Mouse (Mus musculus) heart, postnatal 25 days (tissue): Measurements from ENCODE around the gene Pcdh9. TPM values are rescaled to one million over a fixed set of nuclear protein-coding genes. Genes with fewer than 3 reads are reported as not detected.

Experiments
- DNase-seq: peaks from one replicate; pipeline ENCODE4 v3.0.0; 2022; ENCODE audit warnings: low spot score
- intact Hi-C: fragments of 180-260 bp; cut with DNase I; formaldehyde crosslinking; loops from one replicate; pipeline ENCODE4 v1.15.1; 2025
- total RNA-seq, 2 experiments: library from RNA; stranded (reverse); gene quantifications; 2 replicates each; pipeline ENCODE4 v1.2.3; 2021

The Pcdh9 gene
- total RNA-seq, 2 experiments from 2014 or later = 1.5 to 1.8 TPM

- intact Hi-C loops = no loop called here
- no peak for DNase-seq
Observed at GRCm38 (mm10) chr14:93599997-93600396, 290.5 kb downstream of the Pcdh9 start.

GRCm38 (mm10) chr14:93585432-93586024, 305.0 kb downstream of the Pcdh9 start:
- no peak for DNase-seq
- intact Hi-C loops = no loop called here

- no peak for DNase-seq
- intact Hi-C loops = no loop called here
Observed at GRCm38 (mm10) chr14:93564361-93564760, 326.1 kb downstream of the Pcdh9 start.

- no peak for DNase-seq
- intact Hi-C loops = no loop called here
Observed at GRCm38 (mm10) chr14:93561577-93561976, 328.9 kb downstream of the Pcdh9 start.

- intact Hi-C loops = no loop called here
- no peak for DNase-seq
Observed at GRCm38 (mm10) chr14:93553771-93554170, 336.7 kb downstream of the Pcdh9 start.

GRCm38 (mm10) chr14:93545575-93545974, 344.9 kb downstream of the Pcdh9 start:
- intact Hi-C loops = no loop called here
- no peak for DNase-seq

GRCm38 (mm10) chr14:93543970-93544627, 346.4 kb downstream of the Pcdh9 start:
- no peak for DNase-seq
- intact Hi-C loops = no loop called here

- peak; percentile 2 for DNase-seq
- intact Hi-C loops = no loop called here
Observed at GRCm38 (mm10) chr14:93543561-93543960, 346.9 kb downstream of the Pcdh9 start.

- intact Hi-C loops = no loop called here
- DNase-seq = no peak
Observed at GRCm38 (mm10) chr14:93534928-93535327, 355.6 kb downstream of the Pcdh9 start.

GRCm38 (mm10) chr14:93523430-93523829, 367.0 kb downstream of the Pcdh9 start:
- no peak for DNase-seq
- intact Hi-C loops = no loop called here

GRCm38 (mm10) chr14:93520166-93520565, 370.3 kb downstream of the Pcdh9 start:
- intact Hi-C loops = no loop called here
- DNase-seq = no peak

GRCm38 (mm10) chr14:93516679-93517078, 373.8 kb downstream of the Pcdh9 start:
- DNase-seq = no peak
- intact Hi-C loops = no loop called here

GRCm38 (mm10) chr14:93506107-93506506, 384.4 kb downstream of the Pcdh9 start:
- DNase-seq = no peak
- intact Hi-C loops = no loop called here

- DNase-seq = peak; percentile 46
- intact Hi-C loops = no loop called here
Observed at GRCm38 (mm10) chr14:93498813-93499690, 391.4 kb downstream of the Pcdh9 start.

- intact Hi-C loops = no loop called here
Observed at GRCm38 (mm10) chr14:93474991-93475390, 415.5 kb downstream of the Pcdh9 start.

GRCm38 (mm10) chr14:93472494-93472893, 418.0 kb downstream of the Pcdh9 start:
- intact Hi-C loops = no loop called here
- DNase-seq = no peak

More at GRCm38 (mm10) chr14:93474991-93475390, 415.5 kb downstream of the Pcdh9 start:
- peak; percentile 2 for DNase-seq

GRCm38 (mm10) chr14:93463360-93463892, 427.1 kb downstream of the Pcdh9 start:
- intact Hi-C loops = no loop called here

GRCm38 (mm10) chr14:93450930-93451665, 439.4 kb downstream of the Pcdh9 start:
- intact Hi-C loops = no loop called here
- no peak for DNase-seq

More at GRCm38 (mm10) chr14:93463360-93463892, 427.1 kb downstream of the Pcdh9 start:
- DNase-seq = no peak

GRCm38 (mm10) chr14:93441852-93442251, 448.6 kb downstream of the Pcdh9 start:
- intact Hi-C loops = no loop called here
- DNase-seq = no peak

GRCm38 (mm10) chr14:93437226-93437625, 453.3 kb downstream of the Pcdh9 start:
- intact Hi-C loops = no loop called here

More at GRCm38 (mm10) chr14:93437226-93437625, 453.3 kb downstream of the Pcdh9 start:
- DNase-seq = no peak
